Mouse (Mus musculus): Measurements from ENCODE around the gene Nfe2l1. TPM values are rescaled to one million over a fixed set of nuclear protein-coding genes. Genes with fewer than 3 reads are reported as not detected.

Nfe2l1 gene
- polyA plus RNA-seq (2017; shearing (Covaris generic)): 47.4 TPM

GRCm38 (mm10) chr11:96829813-96830538 lies at the start of gene Nfe2l1:
Gene Nfe2l1 (minus strand): TSS chr11:96829968.

GRCm38 (mm10) chr11:96849681-96850467 lies 20.1 kb upstream of the Nfe2l1 start, which contains the start of gene Copz2:
Gene Copz2 (plus strand): TSS chr11:96849870.

GRCm38 (mm10) chr11:96788871-96789795 lies 40.6 kb downstream of the Nfe2l1 start, which contains the start of gene Cbx1:
Gene Cbx1 (plus strand): TSS chr11:96789127.

GRCm38 (mm10) chr11:96776968-96777962 lies 52.5 kb downstream of the Nfe2l1 start, which contains the start of gene Snx11:
Gene Snx11 (minus strand): TSS chr11:96777559.

Other genes starting within 250 kb of the Nfe2l1 start
- gene Snx11, start 52.4 kb downstream of the Nfe2l1 start, polyA plus RNA-seq (2017; shearing (Covaris generic)): 31.4 TPM
- gene Cbx1, start 40.8 kb downstream of the Nfe2l1 start, polyA plus RNA-seq (2017; shearing (Covaris generic)): 39.7 TPM
- not detected for gene Copz2, start 19.9 kb upstream of the Nfe2l1 start, polyA plus RNA-seq (2017; shearing (Covaris generic))
- gene Cdk5rap3, start 86.5 kb upstream of the Nfe2l1 start, polyA plus RNA-seq (2017; shearing (Covaris generic)): 109 TPM
- 0.48 TPM for gene Prr15l, start 98.1 kb upstream of the Nfe2l1 start, polyA plus RNA-seq (2017; shearing (Covaris generic))
- 51.3 TPM for gene Pnpo, start 114.0 kb upstream of the Nfe2l1 start, polyA plus RNA-seq (2017; shearing (Covaris generic))
- gene Sp2, start 153.0 kb upstream of the Nfe2l1 start, polyA plus RNA-seq (2017; shearing (Covaris generic)): 78.8 TPM
- 2.9 TPM for gene Sp6, start 183.4 kb upstream of the Nfe2l1 start, polyA plus RNA-seq (2017; shearing (Covaris generic))
- 16.8 TPM for gene Scrn2, start 200.0 kb upstream of the Nfe2l1 start, polyA plus RNA-seq (2017; shearing (Covaris generic))
- gene Lrrc46, start 211.4 kb upstream of the Nfe2l1 start, polyA plus RNA-seq (2017; shearing (Covaris generic)): not detected
- gene Mrpl10, start 211.6 kb upstream of the Nfe2l1 start, polyA plus RNA-seq (2017; shearing (Covaris generic)): 87.8 TPM
- gene Osbpl7, start 220.7 kb upstream of the Nfe2l1 start, polyA plus RNA-seq (2017; shearing (Covaris generic)): 43.3 TPM